Mouse (Mus musculus) stomach, embryonic 16.5 days (tissue): ENCODE measurements at regions not wholly inside any gene's neighbourhood (a gene's known extent, or its start where the extent isn't known, plus 50 kb on each side); places are given as distances from the start of the nearest gene placed in this dataset.

ENCODE experiments used
- ATAC-seq: fragments of 200-750 bp; cut with Nextera tagmentation; 2 replicates; pipeline ENCODE4 v1.8.0; 2017; ENCODE audit warnings: moderate number of reproducible peaks, moderate TSS enrichment; ENCODE audit not compliant: insufficient read depth, low FRiP score
- H3K27ac ChIP-seq: fragments of 300-500 bp; sonication (generic); 2 replicates; pipeline ENCODE4 v1.5.1; 2014; ENCODE audit warnings: low read length
- H3K27me3 ChIP-seq: fragments of 300-500 bp; sonication (generic); 2 replicates; pipeline ENCODE4 v1.6.1; 2014; ENCODE audit warnings: low read length, control low read depth, mixed read lengths; ENCODE audit not compliant: control insufficient read depth, insufficient read depth
- H3K36me3 ChIP-seq: fragments of 300-500 bp; sonication (generic); 2 replicates; pipeline ENCODE4 v1.6.1; 2014; ENCODE audit warnings: low read length; ENCODE audit not compliant: control insufficient read depth, insufficient read depth
- H3K4me1 ChIP-seq: fragments of 300-500 bp; sonication (generic); 2 replicates; pipeline ENCODE4 v1.6.1; 2014; ENCODE audit warnings: low read length, control low read depth, mixed read lengths; ENCODE audit not compliant: control insufficient read depth, insufficient read depth
- H3K4me2 ChIP-seq: fragments of 300-500 bp; sonication (generic); 2 replicates; pipeline ENCODE4 v1.6.1; 2014; ENCODE audit warnings: low read depth, low read length, mixed read lengths
- H3K4me3 ChIP-seq: fragments of 300-500 bp; sonication (generic); replicated peaks from 2 replicates; pipeline ENCODE4 v1.5.1; 2014; ENCODE audit warnings: mild to moderate bottlenecking, low read length
- H3K9ac ChIP-seq: fragments of 300-500 bp; sonication (generic); 2 replicates; pipeline ENCODE4 v1.6.1; 2014; ENCODE audit warnings: low read length
- H3K9me3 ChIP-seq: fragments of 300-500 bp; sonication (generic); replicated peaks from 2 replicates; pipeline ENCODE4 v1.6.1; 2016; ENCODE audit warnings: low read length, control low read depth; ENCODE audit not compliant: control insufficient read depth
- WGBS: fragments of 180-500 bp; shearing (Covaris S2); extraction: QIAGEN DNeasy Blood & Tissue Kit; methylation state at CpG from one replicate; pipeline ENCODE4 v1.1.7; 2014; 5-methylcytosine and 5-hydroxymethylcytosine counted together

DNA sequence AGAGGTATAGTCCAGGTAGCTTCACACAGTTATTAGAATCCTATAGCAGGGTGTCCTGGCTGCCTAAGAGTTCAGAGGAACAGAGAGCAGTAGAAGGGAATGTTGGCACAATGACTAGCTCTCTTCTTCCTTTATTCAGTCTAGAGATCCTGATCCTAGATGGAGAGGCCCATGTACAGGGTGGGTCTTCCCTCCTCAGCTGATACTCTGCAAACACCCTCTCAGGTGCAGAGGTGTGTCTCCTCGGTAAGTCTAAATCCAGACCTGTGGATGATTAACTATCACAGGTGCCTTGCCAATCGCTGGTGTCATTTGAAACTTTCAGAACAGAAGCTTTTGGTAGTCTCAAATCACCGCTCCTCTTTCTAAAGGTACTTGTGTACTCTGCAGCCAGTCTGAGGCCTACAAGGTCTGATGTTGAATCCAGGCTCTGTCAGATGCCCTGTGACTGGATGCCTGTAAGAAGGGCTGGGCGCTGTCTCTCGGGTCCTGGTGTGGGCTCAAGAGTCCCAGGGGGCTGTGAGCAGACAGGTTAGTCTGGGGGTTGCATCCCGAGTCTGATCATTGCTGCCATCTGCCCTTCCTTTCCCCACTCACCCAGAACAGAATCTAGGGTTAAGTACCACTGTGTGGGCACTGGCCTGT, 52.0 kb upstream of the Plcl2 start:
- Histone ChIP-seq H3K9me3 (no peaks in the 10 kb centered on the region), H3K4me1 (0 out of 2 replicates have a peak, but pooled peaks cover 2% of the 10 kb centered on the region), H3K27ac (no peak overlapping the region), H3K9ac (no peak overlapping the region), H3K4me3 (no peak overlapping the region), H3K4me2 (no peak overlapping the region), H3K36me3 (no peaks in the 10 kb centered on the region), H3K27me3 (no peaks in the 10 kb centered on the region)
- no peak for ATAC-seq
- 69% methylated on average over 6 of the region's 6 CpGs for WGBS

DNA sequence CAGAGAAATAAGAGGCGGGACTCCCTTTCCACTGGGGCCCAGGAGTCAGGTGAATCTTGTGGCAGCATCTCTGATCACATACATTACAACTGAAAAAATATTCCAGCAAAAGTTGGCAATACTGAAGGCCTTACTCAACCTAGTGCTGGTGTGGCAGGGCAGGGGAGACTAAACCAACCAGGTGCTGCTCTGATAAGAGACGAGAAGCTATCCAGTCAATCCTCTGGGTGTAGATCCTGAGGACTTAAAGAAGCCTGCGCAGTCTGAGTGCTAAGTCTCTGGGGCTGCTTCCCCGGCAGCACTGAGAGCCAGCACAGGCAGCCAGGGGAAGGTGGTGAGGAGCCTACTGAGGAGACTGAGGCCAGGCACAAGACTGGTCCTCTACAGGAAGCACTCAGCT, 51.0 kb upstream of the Plcl2 start:
- ATAC-seq, result no peak
- H3K9ac ChIP-seq, result no peak overlapping the region
- WGBS, result 82% methylated on average over 4 of the region's 4 CpGs
- H3K4me3 ChIP-seq, result no peak overlapping the region
- no peaks in the 10 kb centered on the region for H3K36me3 ChIP-seq
- H3K9me3 ChIP-seq, result no peaks in the 10 kb centered on the region
- no peaks in the 10 kb centered on the region for H3K27me3 ChIP-seq
- H3K4me1 ChIP-seq, result 0 out of 2 replicates have a peak, but pooled peaks cover 2% of the 10 kb centered on the region
- no peak overlapping the region for H3K27ac ChIP-seq
- no peak overlapping the region for H3K4me2 ChIP-seq
